Mouse (Mus musculus) myocyte (in vitro differentiated cells): ENCODE data around the gene Creld2. TPM values are rescaled to one million over a fixed set of nuclear protein-coding genes. Genes with fewer than 3 reads are reported as not detected.

Experiments
- H3K27me3 ChIP-seq: one replicate; pipeline ENCODE4 v1.6.1; 2011; ENCODE audit not compliant: control insufficient read depth, insufficient read depth, insufficient read length
- H3K36me3 ChIP-seq: one replicate; pipeline ENCODE4 v1.6.1; 2011; ENCODE audit not compliant: control insufficient read depth, insufficient read depth
- H3K4me2 ChIP-seq: one replicate; pipeline ENCODE4 v1.6.1; 2011; ENCODE audit warnings: low read depth, control low read depth
- H3K4me3 ChIP-seq: one replicate; pipeline ENCODE4 v1.5.1; 2011; ENCODE audit warnings: mild to moderate bottlenecking, control low read depth, moderate library complexity
- H3K79me2 ChIP-seq: one replicate; pipeline ENCODE4 v1.6.1; 2011; ENCODE audit not compliant: control insufficient read depth, insufficient read depth
- H3ac ChIP-seq: one replicate; pipeline ENCODE4 v1.6.1; 2011; ENCODE audit not compliant: control insufficient read depth, insufficient read length
- CEBPB ChIP-seq: IDR thresholded peaks from 2 replicates; pipeline ENCODE4 v1.6.1; 2011; ENCODE audit warnings: mild to moderate bottlenecking, moderate library complexity; ENCODE audit not compliant: poor library complexity, insufficient read depth, severe bottlenecking
- E2F4 ChIP-seq: IDR thresholded peaks from one replicate; pipeline ENCODE4 v1.6.1; 2011; ENCODE audit warnings: mild to moderate bottlenecking, control low read depth, moderate library complexity; ENCODE audit not compliant: insufficient read depth
- MAX ChIP-seq: IDR thresholded peaks from one replicate; pipeline ENCODE4 v1.6.1; 2011; ENCODE audit warnings: low read depth, mild to moderate bottlenecking, control low read depth
- MYOD1 ChIP-seq, 3 experiments: IDR thresholded peaks; one replicate each; pipeline ENCODE4 v1.6.1; 2011; ENCODE audit warnings: control low read depth in 2 of 3, low read depth in 2 of 3, mild to moderate bottlenecking in 2 of 3, moderate library complexity in 1 of 3; ENCODE audit not compliant: insufficient read length in 2 of 3, control insufficient read depth in 1 of 3
- MYOG ChIP-seq, 3 experiments: IDR thresholded peaks; one replicate each; pipeline ENCODE4 v1.6.1; 2011; ENCODE audit warnings: control low read depth in 2 of 3, low read depth in 2 of 3, mild to moderate bottlenecking in 2 of 3; ENCODE audit not compliant: insufficient read length in 2 of 3, control insufficient read depth in 1 of 3, insufficient read depth in 1 of 3
- POLR2A ChIP-seq: IDR thresholded peaks from one replicate; pipeline ENCODE4 v1.6.1; 2011; ENCODE audit warnings: low read depth, mild to moderate bottlenecking, control low read depth, moderate library complexity; ENCODE audit not compliant: insufficient read length
- POLR2AphosphoS2 ChIP-seq: IDR thresholded peaks from one replicate; pipeline ENCODE4 v1.6.1; 2011; ENCODE audit warnings: low read depth, control low read depth; ENCODE audit not compliant: insufficient read length
- REST ChIP-seq: IDR thresholded peaks from one replicate; pipeline ENCODE4 v1.6.1; 2011; ENCODE audit warnings: mild to moderate bottlenecking, control low read depth, moderate library complexity; ENCODE audit not compliant: insufficient read depth, insufficient read length
- SRF ChIP-seq: IDR thresholded peaks from one replicate; pipeline ENCODE4 v1.6.1; 2011; ENCODE audit warnings: low read depth; ENCODE audit not compliant: control insufficient read depth, insufficient read length
- TCF12 ChIP-seq: IDR thresholded peaks from one replicate; pipeline ENCODE4 v1.6.1; 2011; ENCODE audit warnings: mild to moderate bottlenecking, control low read depth; ENCODE audit not compliant: poor library complexity, insufficient read depth, severe bottlenecking
- TCF3 ChIP-seq: IDR thresholded peaks from one replicate; pipeline ENCODE4 v1.6.1; 2011; ENCODE audit warnings: low read depth, control low read depth; ENCODE audit not compliant: insufficient read length
- USF1 ChIP-seq: IDR thresholded peaks from one replicate; pipeline ENCODE4 v1.6.1; 2011; ENCODE audit warnings: low read depth, mild to moderate bottlenecking, control low read depth, moderate library complexity
- polyA plus RNA-seq: library from polyadenylated mRNA; unstranded; fragments of >200 nt; fragmentation: generic; extraction: Trizol; gene quantifications from one replicate; pipeline ENCODE4 v1.2.1, GENCODE M21; 2012; ENCODE audit warnings: missing spikeins

Creld2 gene
- polyA plus RNA-seq, 1 experiment: 49.3 TPM

DNA sequence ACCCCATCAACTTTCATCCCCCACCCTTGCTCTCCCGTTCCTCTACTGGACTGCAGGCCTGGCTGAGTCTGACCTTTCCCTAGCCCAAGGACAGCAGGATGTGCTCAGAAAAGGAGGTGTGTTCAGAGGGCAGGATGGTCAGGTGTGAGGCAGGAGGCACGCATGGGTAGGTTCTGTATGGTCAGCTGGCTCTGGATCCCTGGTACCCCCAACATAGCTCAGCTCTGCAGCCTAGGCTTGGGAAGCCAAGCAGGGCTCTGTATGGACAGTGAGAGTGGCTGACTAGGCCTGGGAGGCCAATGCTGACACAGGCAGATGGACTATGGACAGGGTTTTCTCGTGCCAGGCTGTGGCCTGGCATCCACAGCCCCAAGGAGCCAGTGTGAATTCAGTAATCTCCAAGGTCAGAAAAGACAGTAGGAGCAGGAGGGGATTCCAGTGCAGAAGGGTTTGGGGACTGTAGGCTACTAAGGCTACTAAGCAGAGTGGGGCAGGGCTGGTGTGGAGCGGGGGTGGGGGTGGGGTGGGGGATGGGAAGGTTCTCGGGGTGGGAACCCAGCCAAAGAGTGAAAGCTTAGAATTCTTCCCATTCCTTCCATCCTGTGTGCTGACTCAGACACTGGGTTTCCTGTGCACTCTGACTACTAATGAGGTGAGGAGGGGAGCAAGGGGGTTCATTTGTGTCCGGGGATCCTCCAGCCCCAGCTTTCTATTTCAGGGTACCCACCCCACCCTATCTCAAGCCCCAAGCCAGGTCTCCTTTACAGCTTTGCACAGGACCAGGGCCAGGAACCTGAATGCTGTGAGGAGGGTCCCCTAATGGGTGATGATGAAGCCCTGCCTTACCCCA is 34.9 kb downstream of the Creld2 start:
- H3K36me3 ChIP-seq: no peaks in the 10 kb centered on the region
- TF ChIP-seq E2F4 (no peak), CEBPB (no peak), USF1 (no peak), TCF12 (no peak), POLR2AphosphoS2 (no peak), MYOG (IDR thresholded peaks at IDR 0.05; ENCODE audit: control insufficient read depth in 1 of 3, insufficient read depth in 1 of 3, insufficient read length in 2 of 3, low read depth in 2 of 3) (no peak), MYOD1 (IDR thresholded peaks at IDR 0.05; ENCODE audit: control insufficient read depth in 1 of 3, insufficient read length in 2 of 3, low read depth in 2 of 3) (no peak), TCF3 (no peak), MAX (no peak), POLR2A (no peak), REST (no peak), SRF (no peak)
- H3K4me2 ChIP-seq: peak overlapping the region; percentile 79
- H3ac ChIP-seq: no peak overlapping the region
- H3K4me3 ChIP-seq: no peak overlapping the region
- H3K27me3 ChIP-seq: no peaks in the 10 kb centered on the region
- H3K79me2 ChIP-seq: no peaks in the 10 kb centered on the region

- H3K4me2 ChIP-seq: peak overlapping the region; percentile 79
- no peaks in the 10 kb centered on the region for H3K27me3 ChIP-seq
- no peak overlapping the region for H3K4me3 ChIP-seq
- no peaks in the 10 kb centered on the region for H3K79me2 ChIP-seq
- TF ChIP-seq MYOG (IDR thresholded peaks at IDR 0.05; ENCODE audit: control insufficient read depth in 1 of 3, insufficient read depth in 1 of 3, insufficient read length in 2 of 3, low read depth in 2 of 3): peak in 1 of 3 experiments; percentile 27
- TF ChIP-seq POLR2A: peak; percentile 50
- no peak for TF ChIP-seq SRF
- no peak overlapping the region for H3ac ChIP-seq
- no peaks in the 10 kb centered on the region for H3K36me3 ChIP-seq
Measured at GRCm38 (mm10) chr15:88854969-88855830, 35.8 kb downstream of the Creld2 start.

DNA sequence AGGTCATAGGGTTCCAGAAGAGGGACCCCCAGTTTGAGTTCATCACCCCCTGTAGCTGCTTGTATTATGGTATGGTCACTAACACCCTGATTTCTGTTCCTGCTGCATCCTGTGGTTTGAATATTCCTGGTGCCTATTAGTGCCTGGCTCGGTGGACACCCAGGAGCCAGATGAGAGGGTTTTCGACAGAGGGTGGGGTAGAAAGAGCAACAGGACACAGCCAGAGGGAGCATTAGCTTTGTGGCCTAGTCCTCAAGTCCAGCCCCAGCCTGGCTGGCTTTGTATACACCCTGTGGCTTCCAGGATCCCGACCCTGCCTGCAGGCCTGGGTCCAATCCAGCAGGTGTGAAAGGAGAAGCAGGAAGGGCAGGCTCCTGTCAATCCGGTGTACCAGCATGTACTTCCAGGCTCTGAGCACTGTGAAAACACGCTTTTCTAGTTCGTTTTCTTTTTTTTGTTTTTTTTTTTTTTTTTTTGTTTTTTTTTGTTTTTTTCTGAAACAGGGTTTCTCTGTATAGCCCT is 36.5 kb downstream of the Creld2 start:
- no peaks in the 10 kb centered on the region for H3K27me3 ChIP-seq
- H3K36me3 ChIP-seq: no peaks in the 10 kb centered on the region
- no peak overlapping the region for H3ac ChIP-seq
- H3K4me2 ChIP-seq: peak overlapping the region; percentile 79
- no peaks in the 10 kb centered on the region for H3K79me2 ChIP-seq
- TF ChIP-seq SRF (peak; percentile 42), MYOD1 (IDR thresholded peaks at IDR 0.05; ENCODE audit: control insufficient read depth in 1 of 3, insufficient read length in 2 of 3, low read depth in 2 of 3) (no peak), CEBPB (no peak)
- H3K4me3 ChIP-seq: no peak overlapping the region

DNA sequence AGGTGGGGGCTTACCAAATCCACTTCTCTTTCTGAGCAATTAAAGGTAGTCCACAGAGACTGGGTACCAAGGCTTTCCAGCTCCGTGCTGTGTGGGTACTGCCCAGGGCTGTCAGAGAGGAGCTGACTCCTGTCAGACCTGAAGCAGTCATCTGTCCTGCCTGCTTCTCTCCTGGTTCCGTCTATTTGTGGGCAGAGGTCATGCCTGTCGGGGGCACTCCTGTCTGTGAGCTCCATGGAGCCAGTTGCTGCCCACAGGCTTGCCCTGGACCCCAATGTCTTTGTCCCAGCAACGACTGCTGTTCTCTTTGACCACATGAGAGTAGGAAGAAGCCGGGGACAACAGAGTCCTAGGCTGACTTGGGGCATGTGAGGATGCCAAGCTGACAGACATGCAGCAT is 37.2 kb downstream of the Creld2 start:
- H3K27me3 ChIP-seq: no peaks in the 10 kb centered on the region
- TF ChIP-seq CEBPB (no peak), MYOD1 (IDR thresholded peaks at IDR 0.05; ENCODE audit: control insufficient read depth in 1 of 3, insufficient read length in 2 of 3, low read depth in 2 of 3) (no peak), SRF (no peak)
- H3K4me3 ChIP-seq: no peak overlapping the region
- no peaks in the 10 kb centered on the region for H3K36me3 ChIP-seq
- no peak overlapping the region for H3K4me2 ChIP-seq
- no peak overlapping the region for H3ac ChIP-seq
- no peaks in the 10 kb centered on the region for H3K79me2 ChIP-seq

DNA sequence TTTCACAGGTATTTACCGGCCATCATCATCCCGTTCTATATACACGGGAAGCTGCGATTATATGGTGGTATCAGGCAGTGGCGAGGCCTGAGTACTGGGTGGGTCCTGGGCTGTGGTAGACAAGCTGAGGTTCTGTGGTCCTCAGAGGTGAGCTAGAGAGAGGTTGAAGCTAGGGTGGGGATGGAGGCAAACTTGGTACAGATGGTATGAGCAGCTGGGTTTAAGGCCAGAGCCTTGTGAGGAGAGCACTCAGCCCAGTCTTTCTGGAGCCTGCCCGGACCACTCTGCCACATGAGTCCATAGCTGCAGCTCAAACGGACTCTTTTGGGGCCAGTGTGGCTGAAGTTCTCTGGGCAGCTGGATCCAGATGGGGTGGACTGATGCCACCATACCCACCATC is 37.9 kb downstream of the Creld2 start:
- H3ac ChIP-seq: no peak overlapping the region
- H3K27me3 ChIP-seq: no peaks in the 10 kb centered on the region
- no peaks in the 10 kb centered on the region for H3K79me2 ChIP-seq
- H3K4me2 ChIP-seq: no peak overlapping the region
- H3K4me3 ChIP-seq: no peak overlapping the region
- no peak for TF ChIP-seq USF1
- H3K36me3 ChIP-seq: no peaks in the 10 kb centered on the region
